Mouse (Mus musculus) limb, embryonic 11.5 days (tissue): ENCODE measurements around the gene Ccdc148. TPM values are rescaled to one million over a fixed set of nuclear protein-coding genes. Genes with fewer than 3 reads are reported as not detected.

Experiments
- ATAC-seq: fragments of 200-750 bp; cut with Nextera tagmentation; 2 replicates; pipeline ENCODE4 v1.8.0; 2017; ENCODE audit warnings: low read depth; ENCODE audit not compliant: insufficient number of reproducible peaks, low FRiP score, low TSS enrichment
- DNase-seq: peaks from one replicate; pipeline ENCODE4 v3.0.0-alpha.2; 2015; ENCODE audit warnings: low spot score
- H3K27ac ChIP-seq: fragments of 300-500 bp; sonication (generic); replicated peaks from 2 replicates; pipeline ENCODE4 v1.5.1; 2014; ENCODE audit warnings: low read depth, mild to moderate bottlenecking, low read length
- H3K27me3 ChIP-seq: fragments of 300-500 bp; sonication (generic); 2 replicates; pipeline ENCODE4 v1.6.1; 2014; ENCODE audit warnings: mild to moderate bottlenecking, low read length, mixed read lengths; ENCODE audit not compliant: control insufficient read depth, insufficient read depth
- H3K36me3 ChIP-seq: fragments of 300-500 bp; sonication (generic); 2 replicates; pipeline ENCODE4 v1.6.1; 2014; ENCODE audit warnings: mild to moderate bottlenecking, low read length, moderate library complexity, mixed read lengths; ENCODE audit not compliant: control insufficient read depth, insufficient read depth
- H3K4me1 ChIP-seq: fragments of 300-500 bp; sonication (generic); 2 replicates; pipeline ENCODE4 v1.6.1; 2014; ENCODE audit warnings: low read length, mixed read lengths; ENCODE audit not compliant: control insufficient read depth, insufficient read depth
- H3K4me2 ChIP-seq: fragments of 300-500 bp; sonication (generic); 2 replicates; pipeline ENCODE4 v1.6.1; 2014; ENCODE audit warnings: low read depth, mild to moderate bottlenecking, moderate library complexity; ENCODE audit not compliant: severe bottlenecking
- H3K4me3 ChIP-seq: fragments of 300-500 bp; sonication (generic); 2 replicates; pipeline ENCODE4 v1.5.1; 2014; ENCODE audit warnings: low read depth, low read length
- H3K9ac ChIP-seq: fragments of 300-500 bp; sonication (generic); 2 replicates; pipeline ENCODE4 v1.6.1; 2014; ENCODE audit warnings: mild to moderate bottlenecking, low read length
- H3K9me3 ChIP-seq: fragments of 300-500 bp; sonication (generic); 2 replicates; pipeline ENCODE4 v1.6.1; 2016; ENCODE audit warnings: low read length; ENCODE audit not compliant: control insufficient read depth
- WGBS: fragments of 180-500 bp; shearing (Covaris S2); extraction: QIAGEN DNeasy Blood & Tissue Kit; methylation state at CpG from one replicate; pipeline ENCODE4 v1.1.7; 2014; 5-methylcytosine and 5-hydroxymethylcytosine counted together
- polyA plus RNA-seq: library from polyadenylated mRNA; unstranded; fragments of >200 nt; fragmentation: Nextera tagmentation; extraction: Ambion mirVana; gene quantifications from 2 replicates; pipeline ENCODE4 v1.2.1, GENCODE M21; 2014

Gene Ccdc148
- polyA plus RNA-seq, 1 experiment from 2014 or later = 0.43 TPM

GRCm38 (mm10) chr2:58956770-58957300 lies 203.6 kb downstream of the Ccdc148 start:
- Histone ChIP-seq H3K4me2 (no peak overlapping the region), H3K27me3 (no peaks in the 10 kb centered on the region), H3K27ac (no peak overlapping the region), H3K9ac (no peak overlapping the region), H3K4me3 (no peak overlapping the region), H3K9me3 (no peaks in the 10 kb centered on the region), H3K4me1 (no peaks in the 10 kb centered on the region), H3K36me3 (no peaks in the 10 kb centered on the region)
- no peak for ATAC-seq
- 85% methylated on average over 2 of the region's 2 CpGs for WGBS
- no peak for DNase-seq

DNA sequence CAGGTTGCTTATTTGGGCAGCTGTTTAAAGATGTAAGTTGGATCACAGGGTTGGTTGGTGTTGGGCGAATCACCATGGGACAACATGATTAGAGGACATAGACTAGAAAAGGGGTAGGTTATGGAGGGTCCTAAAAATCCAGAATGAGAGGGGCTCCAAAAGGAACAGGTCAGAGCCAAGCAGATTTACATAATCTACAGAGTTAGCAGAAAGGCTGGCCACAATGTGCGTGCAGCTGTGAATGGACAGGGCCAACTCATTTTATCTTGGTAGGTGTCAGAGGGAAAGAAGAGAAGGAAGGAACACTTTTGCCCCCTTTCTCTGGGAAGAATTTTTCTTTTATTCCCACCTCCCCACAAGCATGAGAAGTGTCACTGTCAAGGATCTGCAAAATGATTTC lies 204.1 kb downstream of the Ccdc148 start:
- whole genome bisulfite sequencing = 91% methylated on average over 2 of the region's 2 CpGs

GRCm38 (mm10) chr2:58952101-58952500 lies 208.4 kb downstream of the Ccdc148 start:
- no peaks in the 10 kb centered on the region for H3K9me3 ChIP-seq
- no peaks in the 10 kb centered on the region for H3K4me1 ChIP-seq
- H3K9ac ChIP-seq = no peak overlapping the region
- H3K4me2 ChIP-seq = no peak overlapping the region
- H3K36me3 ChIP-seq = no peaks in the 10 kb centered on the region
- no peak overlapping the region for H3K4me3 ChIP-seq
- no peak for ATAC-seq
- 85% methylated on average over 3 of the region's 3 CpGs for WGBS
- no peaks in the 10 kb centered on the region for H3K27me3 ChIP-seq
- H3K27ac ChIP-seq = no peak overlapping the region
- no peak for DNase-seq

More for the DNA sequence above, 204.1 kb downstream of the Ccdc148 start:
- no peak overlapping the region for H3K4me2 ChIP-seq
- no peaks in the 10 kb centered on the region for H3K4me1 ChIP-seq
- no peak overlapping the region for H3K9ac ChIP-seq
- H3K9me3 ChIP-seq = no peaks in the 10 kb centered on the region
- H3K4me3 ChIP-seq = no peak overlapping the region
- H3K27ac ChIP-seq = no peak overlapping the region
- no peaks in the 10 kb centered on the region for H3K36me3 ChIP-seq
- ATAC-seq (no peak), DNase-seq (no peak)
- H3K27me3 ChIP-seq = no peaks in the 10 kb centered on the region

- DNase-seq = no peak
- 72% methylated on average over 7 of the region's 7 CpGs for WGBS
- Histone ChIP-seq H3K4me1 (no peaks in the 10 kb centered on the region), H3K27ac (no peak overlapping the region), H3K9me3 (no peaks in the 10 kb centered on the region), H3K9ac (no peak overlapping the region), H3K36me3 (no peaks in the 10 kb centered on the region), H3K4me3 (no peak overlapping the region), H3K4me2 (no peak overlapping the region), H3K27me3 (no peaks in the 10 kb centered on the region)
- ATAC-seq = no peak
Measured at GRCm38 (mm10) chr2:58948796-58949195, 211.7 kb downstream of the Ccdc148 start.

DNA sequence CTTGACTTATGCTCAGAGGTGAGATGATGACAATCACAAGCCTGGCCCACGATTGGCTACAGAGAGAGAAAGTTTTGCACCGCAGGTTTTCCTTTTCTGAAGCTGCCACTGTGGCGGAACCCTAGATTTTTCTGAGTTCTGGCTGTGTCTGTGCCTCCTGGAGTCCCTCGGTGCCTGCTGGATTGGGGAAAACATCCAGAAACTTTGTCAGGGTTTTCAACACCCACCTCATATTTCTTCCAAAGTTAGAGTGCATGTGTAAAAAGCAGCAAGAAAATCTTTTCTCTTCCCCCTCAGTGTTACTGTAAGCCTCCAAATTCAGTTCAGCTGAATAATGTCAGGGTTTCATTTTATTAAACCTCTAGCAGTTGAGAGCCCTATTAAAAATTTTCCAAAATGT lies 219.1 kb downstream of the Ccdc148 start:
- Histone ChIP-seq H3K27ac (no peak overlapping the region), H3K27me3 (no peaks in the 10 kb centered on the region), H3K9me3 (no peaks in the 10 kb centered on the region), H3K4me2 (no peak overlapping the region), H3K4me3 (no peak overlapping the region), H3K9ac (no peak overlapping the region), H3K36me3 (no peaks in the 10 kb centered on the region), H3K4me1 (no peaks in the 10 kb centered on the region)
- DNase-seq = no peak
- ATAC-seq = no peak
- WGBS = 80% methylated on average over 4 of the region's 4 CpGs

DNA sequence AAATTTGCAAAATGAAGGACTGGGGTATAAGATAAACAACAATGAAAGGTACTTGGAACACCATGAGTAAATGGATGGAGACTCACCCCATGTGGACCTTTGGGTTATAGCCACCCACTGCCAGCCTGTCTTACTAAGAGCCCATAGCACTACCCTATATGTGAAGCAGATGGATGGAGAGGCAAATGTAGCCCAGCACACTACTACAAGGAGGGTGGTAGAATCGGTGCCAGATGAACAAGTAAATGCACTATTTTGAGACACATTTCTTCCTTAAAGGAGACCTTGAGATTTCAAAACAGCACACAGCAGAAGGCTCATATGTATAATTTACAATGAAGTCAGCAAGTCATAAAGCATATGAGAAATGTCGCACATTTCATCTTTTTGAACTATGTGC lies 234.9 kb downstream of the Ccdc148 start:
- no peaks in the 10 kb centered on the region for H3K9me3 ChIP-seq
- H3K27me3 ChIP-seq = no peaks in the 10 kb centered on the region
- H3K9ac ChIP-seq = no peak overlapping the region
- H3K27ac ChIP-seq = no peak overlapping the region
- WGBS = 93% methylated on average over 2 of the region's 2 CpGs
- H3K4me1 ChIP-seq = no peaks in the 10 kb centered on the region
- no peak overlapping the region for H3K4me2 ChIP-seq
- no peak for ATAC-seq
- H3K36me3 ChIP-seq = no peaks in the 10 kb centered on the region
- no peak for DNase-seq
- no peak overlapping the region for H3K4me3 ChIP-seq

GRCm38 (mm10) chr2:58918351-58918750 lies 242.1 kb downstream of the Ccdc148 start:
- WGBS = 48% methylated on average over 4 of the region's 4 CpGs
- H3K27ac ChIP-seq = no peak overlapping the region
- no peaks in the 10 kb centered on the region for H3K9me3 ChIP-seq
- no peaks in the 10 kb centered on the region for H3K4me1 ChIP-seq
- ATAC-seq = no peak
- no peaks in the 10 kb centered on the region for H3K27me3 ChIP-seq
- DNase-seq = no peak
- no peak overlapping the region for H3K9ac ChIP-seq
- no peak overlapping the region for H3K4me2 ChIP-seq
- H3K36me3 ChIP-seq = no peaks in the 10 kb centered on the region
- no peak overlapping the region for H3K4me3 ChIP-seq

DNA sequence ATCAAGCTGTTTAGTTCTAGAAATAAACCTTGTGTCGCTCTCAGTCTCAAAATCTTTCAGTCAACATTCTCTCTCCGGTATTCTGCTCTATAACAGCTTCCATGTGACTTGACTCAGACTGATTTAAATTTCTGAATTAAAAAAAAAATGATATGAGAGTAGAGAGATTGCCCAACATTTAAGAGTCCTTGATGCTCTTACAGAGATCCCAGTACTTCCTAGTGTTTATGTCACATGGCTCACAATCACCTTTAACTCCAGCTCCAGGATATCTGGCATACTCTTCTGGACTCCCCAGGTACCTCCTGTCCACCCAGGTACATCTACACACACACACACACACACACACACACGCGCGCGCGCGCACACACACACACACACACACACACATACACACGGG lies 248.1 kb downstream of the Ccdc148 start:
- DNase-seq (no peak), ATAC-seq (no peak)
- Histone ChIP-seq H3K4me1 (no peaks in the 10 kb centered on the region), H3K27ac (no peak overlapping the region), H3K36me3 (no peaks in the 10 kb centered on the region), H3K9me3 (no peaks in the 10 kb centered on the region), H3K27me3 (no peaks in the 10 kb centered on the region), H3K4me3 (no peak overlapping the region), H3K9ac (no peak overlapping the region), H3K4me2 (no peak overlapping the region)
- 92% methylated on average over 9 of the region's 9 CpGs for WGBS

DNA sequence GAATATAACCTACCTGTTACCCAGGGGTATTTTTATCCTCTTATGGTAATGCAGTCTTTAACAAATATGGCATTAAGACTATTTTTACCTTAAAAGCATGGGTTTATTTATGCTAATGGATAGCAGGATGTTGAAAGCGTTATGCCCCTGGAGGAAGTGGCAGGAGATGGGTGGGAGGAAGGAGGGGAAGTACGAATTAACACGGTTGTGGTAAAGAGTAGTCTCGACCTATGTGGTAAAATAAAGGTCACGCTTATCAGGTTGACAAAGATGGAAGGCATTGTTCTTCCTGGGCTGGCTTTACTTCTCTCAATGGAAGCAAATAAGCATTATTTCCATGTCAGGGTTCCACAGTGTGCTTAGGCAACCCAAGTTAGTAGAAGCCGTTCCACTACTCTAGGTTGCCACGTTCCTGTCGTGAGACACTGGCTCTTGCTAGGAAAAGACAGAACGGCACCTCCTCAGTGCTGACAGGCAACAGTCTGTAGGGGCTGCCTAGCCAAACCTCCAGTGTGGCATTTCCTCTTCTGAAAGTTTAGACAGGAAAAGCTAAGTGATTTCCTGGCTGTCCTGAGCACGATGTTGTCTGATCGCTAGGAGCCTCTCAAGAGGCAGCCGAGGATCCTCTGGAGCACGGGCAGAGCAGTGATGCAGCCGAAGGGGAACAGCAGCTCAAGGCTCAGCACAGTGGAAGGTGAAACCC lies 253.5 kb downstream of the Ccdc148 start:
- Histone ChIP-seq H3K27ac (no peak overlapping the region), H3K27me3 (no peaks in the 10 kb centered on the region), H3K4me1 (no peaks in the 10 kb centered on the region), H3K4me3 (no peak overlapping the region), H3K9me3 (no peaks in the 10 kb centered on the region), H3K4me2 (no peak overlapping the region), H3K9ac (no peak overlapping the region), H3K36me3 (no peaks in the 10 kb centered on the region)
- ATAC-seq (no peak), DNase-seq (no peak)
- 64% methylated on average over 14 of the region's 14 CpGs for WGBS
